Mouse (Mus musculus): ENCODE measurements around the gene Zfp69.

Gene Zfp69

DNA sequence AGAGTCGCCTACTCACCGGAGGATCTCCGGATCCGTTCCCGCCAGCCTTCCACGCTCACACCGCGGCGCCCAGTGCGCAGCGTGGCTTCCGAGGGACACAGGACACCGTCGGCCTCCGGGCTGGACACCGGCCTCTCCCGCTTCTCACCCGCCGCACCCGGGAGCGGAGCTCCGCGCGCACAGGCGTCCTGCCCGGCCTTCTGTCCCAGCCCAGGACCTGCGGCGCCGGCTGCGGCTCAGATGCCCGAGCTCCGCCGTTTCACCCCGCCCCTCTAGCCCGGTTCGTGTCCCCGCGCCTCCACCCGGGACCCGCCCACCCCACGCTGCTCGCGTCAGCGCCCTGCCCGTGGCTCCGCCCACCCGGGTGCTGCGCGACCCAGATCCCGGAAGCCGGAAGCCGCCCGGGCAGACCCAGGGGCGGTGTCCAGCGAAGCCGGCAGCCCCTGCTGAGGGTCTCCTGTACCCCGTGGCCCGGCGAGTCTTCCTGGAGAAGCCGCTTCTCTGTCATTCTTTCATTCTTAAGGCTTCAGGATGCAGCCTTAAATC, at the start of gene Zfp69:
Gene Zfp69 (minus strand): TSS at position 272 of the 546 bp plus-strand sequence.
- DNase-seq (ENCODE audit: low read depth, low spot score) = peak; percentile 51

- DNase-seq (ENCODE audit: low read depth, low spot score) = no peak
Measured at GRCm38 (mm10) chr4:121001042-121001441, 49.5 kb upstream of the Zfp69 start.

GRCm38 (mm10) chr4:120995911-120996310, 44.4 kb upstream of the Zfp69 start:
- DNase-seq (ENCODE audit: low read depth, low spot score) = no peak

- no peak for DNase-seq (ENCODE audit: low read depth, low spot score)
Measured at GRCm38 (mm10) chr4:120993025-120993424, 41.5 kb upstream of the Zfp69 start.

- no peak for DNase-seq (ENCODE audit: low read depth, low spot score)
Measured at GRCm38 (mm10) chr4:120992284-120992683, 40.8 kb upstream of the Zfp69 start.

- no peak for DNase-seq (ENCODE audit: low read depth, low spot score)
Measured at GRCm38 (mm10) chr4:120987319-120987718, 35.8 kb upstream of the Zfp69 start.

DNA sequence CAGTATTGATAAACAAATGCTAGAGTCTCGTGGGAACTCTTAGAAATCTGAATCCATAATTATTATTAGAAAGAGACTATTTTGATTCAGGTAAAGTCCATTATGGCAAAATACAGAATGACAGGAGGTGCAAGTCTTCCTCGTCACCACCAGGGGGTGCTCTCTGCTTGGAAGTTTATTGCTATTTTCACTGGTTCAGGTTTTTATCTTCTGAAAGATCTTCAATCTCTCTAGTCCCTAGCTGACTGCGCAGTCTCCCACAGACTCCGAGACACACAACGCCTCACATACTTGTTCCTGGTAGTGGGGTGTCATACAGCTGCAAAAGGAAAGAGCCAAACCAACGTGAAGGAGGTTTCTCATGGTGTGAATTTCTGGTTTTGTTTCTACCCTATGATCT, 34.9 kb upstream of the Zfp69 start:
- DNase-seq (ENCODE audit: low read depth, low spot score) = peak; percentile 58

DNA sequence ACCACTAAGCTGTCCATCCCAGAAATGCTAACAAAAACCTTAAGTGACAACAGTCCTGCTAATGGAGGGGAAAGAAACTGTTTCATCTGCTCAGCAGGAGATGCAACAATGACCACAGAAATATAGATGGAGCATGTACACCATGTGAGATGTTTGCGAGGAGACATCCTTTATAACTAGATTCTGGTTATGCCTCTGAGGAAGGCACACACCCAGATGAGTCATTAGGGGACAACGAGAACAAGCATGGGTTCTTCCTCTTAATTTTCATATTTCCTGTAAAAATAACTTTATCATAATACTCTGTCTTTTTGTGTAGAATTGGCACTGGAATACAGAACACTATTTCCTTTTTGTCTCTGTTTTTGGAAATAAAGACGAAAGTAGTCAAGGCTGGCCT, 26.7 kb upstream of the Zfp69 start:
- no peak for DNase-seq (ENCODE audit: low read depth, low spot score)

DNA sequence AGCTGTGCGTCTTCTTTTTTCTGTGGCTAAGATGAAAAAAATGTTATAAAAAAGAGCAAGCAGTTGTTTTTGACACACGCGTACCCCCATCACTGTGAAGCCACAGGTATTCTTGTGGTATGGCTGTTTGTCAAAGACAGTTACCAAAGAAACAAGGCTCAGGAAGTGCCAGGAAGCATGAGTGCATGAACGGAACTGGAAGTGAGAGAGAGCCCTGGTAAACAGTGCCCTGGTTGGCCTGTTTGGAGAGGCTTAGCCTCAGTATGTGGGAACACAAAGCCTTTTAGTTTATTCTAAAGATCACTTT, 23.9 kb upstream of the Zfp69 start:
- DNase-seq (ENCODE audit: low read depth, low spot score) = no peak

GRCm38 (mm10) chr4:120974711-120975427, 23.4 kb upstream of the Zfp69 start:
- peak; percentile 64 for DNase-seq (ENCODE audit: low read depth, low spot score)

- no peak for DNase-seq (ENCODE audit: low read depth, low spot score)
Measured at GRCm38 (mm10) chr4:120971842-120972241, 20.3 kb upstream of the Zfp69 start.

DNA sequence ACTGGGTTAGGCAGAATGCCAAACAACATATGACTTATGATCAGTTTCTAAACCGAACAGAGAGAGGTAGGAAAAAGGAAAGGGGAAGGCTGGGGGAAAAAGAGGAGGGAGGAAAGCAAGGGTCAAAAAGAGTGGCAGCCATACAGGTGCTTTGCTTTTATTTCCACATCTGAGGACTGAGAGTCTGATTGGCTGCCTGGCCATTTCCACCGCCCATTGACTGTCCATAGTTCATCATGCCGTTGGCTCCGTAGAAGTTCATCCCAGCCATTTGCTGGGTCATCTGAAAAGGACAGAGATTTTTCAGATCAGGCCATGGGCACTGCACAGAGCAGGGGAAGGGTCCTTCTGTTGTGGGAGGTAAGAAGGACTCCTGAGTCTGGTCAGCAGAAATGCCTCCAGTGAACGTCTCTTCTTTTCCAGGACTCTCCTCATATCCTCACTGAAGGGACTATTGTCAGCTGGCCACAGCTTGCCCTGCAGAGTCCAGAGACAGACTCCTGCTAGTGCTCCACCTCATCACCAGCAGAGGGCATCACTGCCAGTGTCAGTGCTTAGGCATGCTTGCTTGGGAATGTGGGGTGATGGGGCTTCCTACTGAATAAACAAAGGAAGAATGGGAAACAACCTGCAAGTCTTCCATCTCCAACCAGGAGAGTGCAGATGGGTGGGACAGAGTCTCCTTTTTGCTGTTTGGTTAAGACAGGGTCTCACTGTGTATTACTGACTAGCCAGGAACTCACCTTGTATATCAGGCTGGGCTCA, 18.1 kb upstream of the Zfp69 start:
- DNase-seq (ENCODE audit: low read depth, low spot score) = no peak

DNA sequence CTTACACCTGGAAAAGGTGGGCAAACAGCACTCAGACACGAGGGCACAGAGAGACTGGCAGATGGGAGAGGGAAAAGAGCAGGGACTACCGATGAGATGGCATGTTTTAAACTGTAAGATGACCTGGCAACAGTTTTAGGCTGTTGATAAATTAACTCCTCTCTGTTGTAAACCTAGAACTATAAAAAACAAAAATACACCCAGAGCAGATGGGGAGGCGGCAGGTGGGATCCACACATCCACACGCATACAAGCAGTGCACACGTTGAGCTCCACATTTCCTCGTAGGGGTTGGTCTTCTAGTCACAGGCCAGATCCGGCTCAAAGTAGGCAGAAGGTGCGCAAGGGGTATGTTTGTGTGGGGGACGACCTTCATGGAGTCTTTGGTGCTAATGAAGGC, 17.0 kb upstream of the Zfp69 start:
- no peak for DNase-seq (ENCODE audit: low read depth, low spot score)

GRCm38 (mm10) chr4:120955586-120955985, 4.1 kb upstream of the Zfp69 start:
- DNase-seq (ENCODE audit: low read depth, low spot score) = no peak

DNA sequence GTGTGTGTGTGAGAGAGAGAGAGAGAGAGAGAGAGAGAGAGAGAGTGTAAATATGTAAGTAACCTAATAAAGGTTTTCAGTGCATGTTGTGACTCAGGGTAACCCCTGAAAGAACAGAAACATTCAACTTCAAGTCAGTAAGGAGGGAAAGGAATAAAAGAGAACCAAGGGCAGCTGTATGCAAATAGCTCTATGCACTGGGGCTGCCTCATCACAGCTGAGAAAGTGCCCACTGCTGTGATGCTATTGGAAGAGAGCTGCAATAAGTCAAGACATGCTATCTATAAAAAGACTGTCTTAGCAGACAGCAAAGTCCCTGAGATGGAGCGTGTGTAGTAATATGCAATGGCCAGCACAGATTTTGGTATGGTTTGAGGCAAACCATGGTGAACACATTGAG, 2.2 kb upstream of the Zfp69 start:
- no peak for DNase-seq (ENCODE audit: low read depth, low spot score)

DNA sequence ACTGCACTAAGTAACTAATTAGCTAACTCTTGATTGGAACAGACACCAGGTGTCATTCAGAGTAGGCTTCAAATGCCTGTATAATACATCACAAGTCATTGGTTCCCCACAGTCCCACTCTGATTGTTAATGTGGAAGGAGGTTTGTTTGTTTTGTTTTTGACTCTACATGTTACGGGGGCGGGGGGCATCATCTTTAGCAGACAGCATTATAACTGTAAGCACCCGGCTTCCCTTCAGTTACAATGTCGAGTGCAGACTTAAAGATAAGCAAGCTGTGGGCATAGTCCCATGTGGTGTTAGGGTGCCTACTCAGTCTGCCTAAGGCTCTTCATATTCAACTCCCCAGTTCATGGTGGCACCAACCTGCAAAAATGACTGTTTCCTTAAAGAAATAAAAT, 1.5 kb upstream of the Zfp69 start:
- DNase-seq (ENCODE audit: low read depth, low spot score) = no peak

- DNase-seq (ENCODE audit: low read depth, low spot score) = no peak
Measured at GRCm38 (mm10) chr4:120952163-120952562, 664 bp upstream of the Zfp69 start.

GRCm38 (mm10) chr4:120950763-120951427, 604 bp downstream of the Zfp69 start:
- no peak for DNase-seq (ENCODE audit: low read depth, low spot score)

DNA sequence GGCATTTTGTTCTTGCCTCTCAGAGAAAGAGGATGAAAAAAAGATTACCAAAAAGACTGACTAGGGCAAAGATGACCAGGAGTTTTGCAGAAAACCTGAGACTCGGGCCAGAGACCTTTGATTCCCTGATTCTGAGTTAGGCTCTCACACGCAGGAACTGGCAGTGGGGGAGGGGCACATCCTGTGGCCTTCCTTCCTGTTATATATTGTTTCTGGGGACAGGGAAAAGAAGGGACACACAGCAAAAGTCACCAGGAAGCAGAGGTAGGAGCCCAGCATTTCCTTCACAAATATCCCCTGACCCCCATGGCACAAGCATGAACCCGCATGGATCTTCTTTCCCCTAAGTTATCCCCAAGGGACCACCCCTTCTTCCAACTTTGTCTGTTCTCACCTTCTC, 2.6 kb downstream of the Zfp69 start:
- no peak for DNase-seq (ENCODE audit: low read depth, low spot score)

DNA sequence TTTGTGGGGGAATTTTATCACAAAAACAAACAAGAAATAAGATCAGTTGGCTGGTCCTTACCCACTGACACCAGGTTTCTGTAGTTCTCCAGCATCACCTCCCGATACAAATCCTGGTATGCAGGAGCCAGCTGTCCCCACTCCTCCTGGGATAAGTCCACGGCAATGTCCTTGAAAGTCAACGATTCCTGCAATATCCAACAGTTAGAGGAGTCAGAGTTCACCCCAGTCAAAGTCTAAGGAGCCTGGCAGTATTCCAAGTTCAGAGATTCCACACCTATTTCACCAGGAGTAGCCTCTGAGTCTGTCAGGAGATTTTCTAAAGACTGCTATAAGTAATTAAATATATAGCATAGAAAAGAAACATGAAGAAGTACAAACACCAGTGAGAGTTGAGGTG, 16.5 kb downstream of the Zfp69 start:
- no peak for DNase-seq (ENCODE audit: low read depth, low spot score)

- no peak for DNase-seq (ENCODE audit: low read depth, low spot score)
Measured at GRCm38 (mm10) chr4:120930736-120931135, 20.8 kb downstream of the Zfp69 start.

DNA sequence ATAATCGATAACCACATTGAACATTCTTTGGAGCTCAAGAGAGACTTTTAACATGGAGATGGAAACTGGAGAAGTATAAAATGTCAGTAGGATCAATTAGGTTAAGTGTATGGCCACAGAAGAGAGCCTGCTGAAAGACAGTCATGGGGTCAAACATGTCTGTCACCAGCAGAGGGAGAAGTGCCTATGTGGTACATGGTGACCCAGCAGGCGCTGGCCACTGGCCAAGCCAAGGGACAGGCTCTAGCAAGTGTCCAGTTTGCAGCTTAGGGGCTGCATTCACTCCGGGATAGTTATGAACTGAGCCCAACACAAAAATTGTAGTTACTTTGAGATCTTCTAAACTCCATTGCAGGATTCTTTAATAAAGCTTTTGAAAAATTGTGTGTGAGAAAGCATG, 22.8 kb downstream of the Zfp69 start:
- no peak for DNase-seq (ENCODE audit: low read depth, low spot score)

DNA sequence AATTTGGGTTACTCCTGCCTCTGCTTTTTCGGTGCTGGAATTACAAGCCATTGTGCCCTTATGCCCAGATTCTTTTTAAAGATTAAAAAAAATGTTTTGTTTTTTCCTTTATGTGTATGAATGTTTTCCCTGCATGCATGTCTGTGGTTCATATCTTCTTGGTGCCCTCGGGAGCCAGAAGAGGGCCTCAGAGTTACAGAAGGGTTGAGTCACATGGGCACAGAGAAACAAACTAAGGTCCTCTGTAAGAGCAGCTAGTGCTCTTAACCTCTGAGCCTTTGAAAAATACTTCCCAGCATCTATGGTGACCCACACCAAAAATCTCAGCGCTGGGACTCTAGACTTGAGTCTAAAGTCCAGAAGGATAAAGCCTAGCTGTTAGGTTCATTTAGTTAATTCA, 26.1 kb downstream of the Zfp69 start:
- DNase-seq (ENCODE audit: low read depth, low spot score) = peak; percentile 45
